Mouse (Mus musculus) right cerebral cortex, postnatal 10 days (tissue): ENCODE measurements around the gene Hebp1.
A peak's percentile ranks its signal among the peaks of the same experiment; 100 is the strongest.

Experiments used
- DNase-seq, 2 experiments: peaks; one replicate each; pipeline ENCODE4 v3.0.0; 2021; ENCODE audit warnings: low spot score in 2 of 2

The Hebp1 gene

GRCm38 (mm10) chr6:135197446-135197845, 376 bp downstream of the Hebp1 start:
- DNase-seq, result no peak

DNA sequence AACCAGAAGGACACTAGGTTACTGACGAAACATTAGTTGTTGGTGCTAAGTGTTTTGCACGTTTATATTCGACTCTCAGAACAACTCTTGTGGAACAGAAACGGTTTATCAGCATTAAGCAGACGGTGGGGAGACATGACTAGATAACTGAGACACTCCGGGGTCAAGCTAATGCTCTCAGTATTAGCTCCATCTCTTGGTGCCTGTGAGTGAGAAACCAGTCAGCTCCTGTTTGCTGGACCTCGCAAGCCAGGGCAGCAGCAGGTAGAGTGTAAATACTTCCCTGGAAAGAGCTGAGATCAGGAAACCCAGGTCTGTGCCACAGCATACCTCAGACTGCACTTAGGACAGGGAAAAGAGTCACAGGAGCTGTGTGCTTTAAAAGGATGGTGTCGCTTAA, 1.1 kb downstream of the Hebp1 start:
- no peak for DNase-seq

DNA sequence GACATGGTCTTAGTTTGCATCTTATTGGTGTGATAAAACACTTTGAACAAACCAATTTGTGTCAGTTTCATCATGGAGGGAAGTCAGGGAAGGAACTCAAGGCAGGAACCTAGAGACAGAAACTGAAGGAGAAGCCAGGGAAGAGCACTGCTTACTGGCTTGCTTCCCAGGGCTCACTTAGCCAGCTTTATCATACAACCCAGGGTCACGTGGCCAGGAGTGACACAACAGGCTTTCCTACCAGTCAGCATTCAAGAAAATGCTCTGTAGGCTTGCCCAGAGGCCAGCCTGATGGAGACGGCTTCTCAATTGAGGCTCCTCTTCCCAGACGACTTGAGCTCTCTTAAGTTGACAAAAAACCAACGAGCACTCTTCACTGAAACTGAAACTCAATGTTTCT, 2.9 kb downstream of the Hebp1 start:
- DNase-seq, result no peak

GRCm38 (mm10) chr6:135193733-135194132, 4.1 kb downstream of the Hebp1 start:
- no peak for DNase-seq

GRCm38 (mm10) chr6:135192993-135193392, 4.8 kb downstream of the Hebp1 start:
- DNase-seq, result no peak

DNA sequence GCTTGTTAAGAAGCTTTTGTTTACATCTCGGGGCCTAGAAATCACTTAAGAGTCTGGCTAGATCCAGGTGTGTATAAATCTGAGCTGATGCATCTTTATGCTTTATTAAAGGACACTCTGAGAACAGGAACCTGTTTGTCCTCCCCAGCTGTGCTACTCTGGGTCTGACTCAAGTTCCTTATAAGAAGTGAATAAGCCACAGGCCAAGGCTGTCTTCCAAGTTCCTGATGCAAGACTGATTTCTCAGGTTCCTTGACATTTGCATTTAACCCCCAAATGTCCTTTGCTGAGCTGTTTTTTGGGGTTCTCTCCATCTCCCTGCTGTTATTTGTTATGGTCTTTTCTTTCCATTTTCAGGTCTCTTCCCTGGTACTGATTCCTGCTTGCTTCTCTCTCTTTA, 5.9 kb downstream of the Hebp1 start:
- no peak for DNase-seq

DNA sequence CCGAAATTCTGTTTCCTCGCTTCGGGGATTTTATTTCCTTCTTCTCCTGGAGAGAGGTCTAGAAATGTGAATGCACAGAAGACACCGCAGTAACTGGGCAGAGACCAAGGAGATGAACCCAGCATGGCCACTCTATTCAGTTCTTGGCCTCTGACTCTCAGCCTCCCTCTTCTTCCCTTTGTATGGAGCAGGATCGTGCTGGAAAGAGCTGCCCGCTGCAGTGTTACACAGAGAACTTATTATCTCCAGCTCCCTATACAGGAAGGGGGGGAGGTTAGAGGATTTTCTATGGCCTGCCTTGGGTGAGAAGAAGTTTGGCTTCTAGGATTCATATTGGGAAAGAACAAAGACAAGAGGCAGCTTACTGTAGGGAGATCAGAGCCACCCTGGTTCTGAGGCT, 7.7 kb downstream of the Hebp1 start:
- DNase-seq, result no peak

DNA sequence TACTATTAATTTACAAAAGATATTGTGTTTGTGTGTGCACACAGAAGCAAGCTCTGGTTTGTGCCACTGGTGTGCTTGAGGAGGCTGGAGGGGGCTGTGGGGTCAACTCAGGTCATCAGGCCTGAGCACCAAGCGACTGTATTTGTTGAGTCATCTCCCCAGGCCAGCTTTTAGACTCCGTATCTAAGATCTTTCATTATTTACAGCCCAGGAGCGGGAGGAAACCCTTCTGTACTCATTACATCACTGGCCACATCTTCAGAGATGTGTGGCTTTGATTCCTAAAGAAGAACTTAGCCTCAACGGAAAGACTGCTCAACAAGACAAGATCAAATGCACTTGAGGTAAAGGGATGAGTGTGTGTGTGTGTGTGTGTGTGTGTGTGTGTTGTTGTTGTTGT, 9.2 kb downstream of the Hebp1 start:
- DNase-seq, result no peak

DNA sequence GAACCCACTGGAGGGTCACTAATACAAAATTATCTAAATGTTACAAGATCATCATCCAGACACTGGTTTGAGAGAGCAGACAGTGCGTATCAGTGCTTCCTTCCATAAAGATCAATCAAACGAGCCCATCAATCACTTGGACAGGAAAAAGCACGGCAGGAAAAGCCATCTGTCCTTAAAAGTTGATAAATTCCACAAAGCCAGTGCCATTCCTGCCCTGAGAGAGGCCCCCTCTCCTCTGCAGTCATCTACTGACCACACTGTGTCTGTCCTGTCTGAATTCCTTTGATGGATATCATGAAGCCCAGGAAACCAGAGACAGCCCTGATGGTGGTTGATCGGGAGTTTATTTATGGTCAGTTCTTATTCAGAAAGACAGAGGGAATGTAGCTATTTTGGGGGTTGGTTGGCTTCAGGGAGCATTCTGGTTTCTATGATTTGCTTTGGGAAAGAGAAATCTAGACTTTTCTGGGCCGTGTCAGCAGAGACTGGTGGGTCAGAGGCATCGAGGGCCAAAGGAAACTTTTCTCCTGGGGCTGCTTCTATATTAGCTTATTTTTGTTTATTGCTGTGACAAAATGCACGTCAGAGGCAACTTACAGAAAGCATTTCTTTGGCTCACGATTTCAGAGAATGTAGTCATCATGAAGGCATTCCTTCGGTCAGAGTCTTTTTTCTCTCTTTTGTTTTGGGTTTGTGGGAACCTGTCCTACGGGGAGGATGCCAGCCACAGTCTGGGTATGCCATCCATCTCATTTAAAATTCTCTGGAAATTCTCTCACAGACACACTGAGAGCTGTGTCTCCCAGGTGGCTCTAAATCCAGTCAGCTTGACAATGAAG, 10.5 kb downstream of the Hebp1 start:
- no peak for DNase-seq

DNA sequence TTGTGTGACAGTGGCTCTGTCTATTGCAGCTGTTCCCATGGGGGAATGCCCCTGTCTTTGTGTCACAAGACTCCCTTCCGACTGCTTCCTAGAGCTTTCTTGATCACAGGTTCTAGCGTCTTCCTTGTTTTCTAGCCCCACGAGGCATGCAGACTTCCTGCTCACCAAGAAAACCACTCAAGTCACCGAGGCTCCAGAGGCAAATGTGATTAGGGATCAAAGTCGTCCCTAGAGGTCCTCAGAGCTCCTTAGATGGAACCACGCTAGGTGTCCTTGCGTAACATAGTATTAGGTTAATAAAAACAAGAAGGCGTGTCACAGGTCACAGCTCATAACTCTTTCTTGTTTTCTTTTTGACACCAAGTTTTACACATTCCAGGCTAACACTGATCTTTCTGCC, 13.9 kb downstream of the Hebp1 start:
- no peak for DNase-seq

GRCm38 (mm10) chr6:135182925-135183324, 14.9 kb downstream of the Hebp1 start:
- no peak for DNase-seq

DNA sequence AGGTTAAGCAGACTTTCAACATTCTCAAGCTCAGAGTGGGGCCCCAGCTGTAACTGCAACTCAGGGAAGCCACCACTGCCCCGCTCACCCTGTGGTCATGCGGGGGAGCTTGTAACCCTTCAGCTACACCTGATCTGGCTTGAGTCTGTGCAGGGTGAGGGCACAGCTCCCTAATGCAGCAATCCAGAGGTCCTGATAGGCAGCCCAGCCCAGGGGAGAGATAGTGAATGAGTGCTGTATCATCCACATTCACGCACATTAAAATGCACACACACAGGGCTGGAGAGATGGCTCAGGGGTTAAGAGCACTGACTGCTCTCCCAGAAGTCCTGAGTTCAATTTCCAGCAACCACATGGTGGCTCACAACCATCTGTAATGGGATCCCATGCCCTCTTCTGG, 19.2 kb downstream of the Hebp1 start:
- DNase-seq, result no peak

GRCm38 (mm10) chr6:135177271-135177670, 20.6 kb downstream of the Hebp1 start:
- no peak for DNase-seq

GRCm38 (mm10) chr6:135175014-135175413, 22.8 kb downstream of the Hebp1 start:
- no peak for DNase-seq

- DNase-seq, result no peak
Observed at GRCm38 (mm10) chr6:135171736-135172135, 26.1 kb downstream of the Hebp1 start.

- DNase-seq, result no peak
Observed at GRCm38 (mm10) chr6:135169246-135169645, 28.6 kb downstream of the Hebp1 start.

DNA sequence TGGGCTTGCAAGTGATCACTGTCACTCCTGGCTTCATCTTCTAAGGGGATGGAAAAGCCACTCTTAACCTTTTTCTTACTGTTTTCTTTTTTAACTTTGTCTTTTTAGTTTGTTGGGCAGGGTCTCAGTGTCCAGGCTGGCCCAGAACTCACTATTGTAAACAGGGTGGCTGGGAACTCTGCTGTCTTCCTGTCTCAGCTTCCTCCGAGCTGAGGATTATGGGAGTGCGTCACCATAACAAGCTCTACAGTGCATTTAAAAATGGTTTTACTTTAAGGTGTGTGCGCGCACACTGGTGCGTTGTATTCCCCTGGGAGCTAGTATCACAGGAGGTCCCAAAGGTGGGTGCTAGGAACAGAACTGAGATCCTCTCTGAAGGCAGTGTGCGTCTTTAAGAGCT, 29.4 kb downstream of the Hebp1 start:
- DNase-seq, result no peak

GRCm38 (mm10) chr6:135167380-135168311, 30.2 kb downstream of the Hebp1 start:
- DNase-seq, result peak; percentile 87 to 88

- no peak for DNase-seq
Observed at GRCm38 (mm10) chr6:135166712-135167111, 31.1 kb downstream of the Hebp1 start.

DNA sequence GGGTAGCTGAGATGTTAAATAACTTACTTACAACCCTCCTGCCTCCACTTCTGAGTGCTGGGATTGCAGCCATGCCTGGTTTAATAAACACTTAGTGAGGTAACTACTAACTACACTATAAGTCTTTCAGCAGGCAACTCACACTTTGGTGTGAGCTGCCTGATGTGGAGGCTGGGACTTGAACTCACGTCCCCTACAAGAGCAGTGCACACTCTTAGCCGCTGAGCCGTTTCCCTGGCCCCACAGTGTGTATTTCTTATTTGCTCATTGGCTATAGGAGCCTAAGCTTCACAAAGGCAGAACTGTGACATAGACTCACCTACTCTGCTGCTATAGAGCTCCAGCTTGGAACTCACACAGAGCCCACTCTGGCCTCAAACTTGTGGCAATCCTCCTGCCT, 31.6 kb downstream of the Hebp1 start:
- no peak for DNase-seq

DNA sequence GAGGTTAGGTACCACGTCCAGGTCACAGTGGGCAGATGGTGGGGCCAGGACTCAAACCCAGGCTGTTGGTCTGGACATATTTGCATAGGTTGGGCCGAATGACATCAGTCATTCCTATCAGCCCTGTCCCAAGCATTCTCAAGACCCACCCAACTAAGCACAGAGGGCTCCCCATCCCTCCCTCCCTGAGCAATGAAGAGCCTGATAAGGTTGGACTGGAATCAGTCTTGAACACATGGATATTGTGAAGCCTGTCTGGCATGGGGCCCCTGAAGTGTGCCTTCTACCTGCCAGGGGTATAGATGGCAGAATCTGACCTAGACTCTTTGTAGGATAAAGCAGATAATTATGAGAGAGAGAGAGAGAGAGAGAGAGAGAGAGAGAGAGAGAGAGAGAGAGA, 32.1 kb downstream of the Hebp1 start:
- no peak for DNase-seq

GRCm38 (mm10) chr6:135165191-135165590, 32.6 kb downstream of the Hebp1 start:
- no peak for DNase-seq

GRCm38 (mm10) chr6:135162861-135163260, 35.0 kb downstream of the Hebp1 start:
- DNase-seq, result no peak
